Mouse (Mus musculus) limb, embryonic 14.5 days (tissue): Measurements from ENCODE around the gene Zbtb4. TPM values are rescaled to one million over a fixed set of nuclear protein-coding genes. Genes with fewer than 3 reads are reported as not detected.
A peak's percentile ranks its signal among the peaks of the same experiment; 100 is the strongest.

Source experiments
- ATAC-seq: fragments of 200-750 bp; cut with Nextera tagmentation; 2 replicates; pipeline ENCODE4 v1.8.0; 2017; ENCODE audit warnings: low read depth, moderate number of reproducible peaks, moderate TSS enrichment; ENCODE audit not compliant: low FRiP score
- DNase-seq: peaks from one replicate; pipeline ENCODE4 v3.0.0-alpha.2; 2015; ENCODE audit warnings: low spot score
- H3K27ac ChIP-seq: fragments of 300-500 bp; sonication (generic); replicated peaks from 2 replicates; pipeline ENCODE4 v1.5.1; 2014; ENCODE audit warnings: low read depth, mild to moderate bottlenecking, low read length, moderate library complexity, mixed read lengths
- H3K27me3 ChIP-seq: fragments of 300-500 bp; sonication (generic); 2 replicates; pipeline ENCODE4 v1.6.1; 2014; ENCODE audit warnings: low read length, mixed read lengths; ENCODE audit not compliant: control insufficient read depth, insufficient read depth
- H3K36me3 ChIP-seq: fragments of 300-500 bp; sonication (generic); 2 replicates; pipeline ENCODE4 v1.6.1; 2014; ENCODE audit warnings: mild to moderate bottlenecking, low read length, moderate library complexity, mixed read lengths; ENCODE audit not compliant: control insufficient read depth, insufficient read depth
- H3K4me1 ChIP-seq: fragments of 300-500 bp; sonication (generic); 2 replicates; pipeline ENCODE4 v1.6.1; 2014; ENCODE audit warnings: antibody characterized with exemption, low read length, mixed read lengths; ENCODE audit not compliant: control insufficient read depth, insufficient read depth
- H3K4me2 ChIP-seq: fragments of 300-500 bp; sonication (generic); replicated peaks from 2 replicates; pipeline ENCODE4 v1.6.1; 2014; ENCODE audit warnings: low read depth, mild to moderate bottlenecking, low read length, moderate library complexity; ENCODE audit not compliant: severe bottlenecking
- H3K4me3 ChIP-seq: fragments of 300-500 bp; sonication (generic); replicated peaks from 2 replicates; pipeline ENCODE4 v1.5.1; 2014; ENCODE audit warnings: low read length
- H3K9ac ChIP-seq: fragments of 300-500 bp; sonication (generic); 2 replicates; pipeline ENCODE4 v1.6.1; 2014; ENCODE audit warnings: mild to moderate bottlenecking, low read depth, low read length, moderate library complexity; ENCODE audit not compliant: severe bottlenecking
- H3K9me3 ChIP-seq: fragments of 300-500 bp; sonication (generic); 2 replicates; pipeline ENCODE4 v1.6.1; 2016; ENCODE audit warnings: low read length; ENCODE audit not compliant: control insufficient read depth
- POLR2A ChIP-seq: fragments of 200-500 bp; IDR thresholded peaks from 2 replicates; pipeline ENCODE4 v1.8.0; 2012; ENCODE audit warnings: inconsistent platforms, mild to moderate bottlenecking, moderate library complexity, borderline replicate concordance; ENCODE audit not compliant: insufficient read depth, insufficient read length; ENCODE audit errors: extremely low read depth
- WGBS: fragments of 180-500 bp; shearing (Covaris S2); extraction: QIAGEN DNeasy Blood & Tissue Kit; methylation state at CpG from one replicate; pipeline ENCODE4 v1.1.7; 2014; 5-methylcytosine and 5-hydroxymethylcytosine counted together
- polyA plus RNA-seq, 2 experiments: library from polyadenylated mRNA; depleted of rRNA in 1 of 2; stranded (reverse) in 1 of 2; unstranded in 1 of 2; fragments of >200 nt; fragmentation: Nextera tagmentation in 1 of 2; extraction: Ambion mirVana in 1 of 2; gene quantifications; 2 replicates each; pipeline versions ENCODE4 v1.2.1 to v1.2.3; 2012 to 2014

Gene Zbtb4
- polyA plus RNA-seq, 2 experiments: 4.1 to 12.8 TPM

GRCm38 (mm10) chr11:69800392-69801197 lies 34.9 kb downstream of the Zbtb4 start:
- TF ChIP-seq POLR2A: no peak
- peaks cover 56% of the 10 kb centered on the region for H3K4me1 ChIP-seq
- 1% methylated on average over 31 of the region's 36 CpGs for WGBS

DNA sequence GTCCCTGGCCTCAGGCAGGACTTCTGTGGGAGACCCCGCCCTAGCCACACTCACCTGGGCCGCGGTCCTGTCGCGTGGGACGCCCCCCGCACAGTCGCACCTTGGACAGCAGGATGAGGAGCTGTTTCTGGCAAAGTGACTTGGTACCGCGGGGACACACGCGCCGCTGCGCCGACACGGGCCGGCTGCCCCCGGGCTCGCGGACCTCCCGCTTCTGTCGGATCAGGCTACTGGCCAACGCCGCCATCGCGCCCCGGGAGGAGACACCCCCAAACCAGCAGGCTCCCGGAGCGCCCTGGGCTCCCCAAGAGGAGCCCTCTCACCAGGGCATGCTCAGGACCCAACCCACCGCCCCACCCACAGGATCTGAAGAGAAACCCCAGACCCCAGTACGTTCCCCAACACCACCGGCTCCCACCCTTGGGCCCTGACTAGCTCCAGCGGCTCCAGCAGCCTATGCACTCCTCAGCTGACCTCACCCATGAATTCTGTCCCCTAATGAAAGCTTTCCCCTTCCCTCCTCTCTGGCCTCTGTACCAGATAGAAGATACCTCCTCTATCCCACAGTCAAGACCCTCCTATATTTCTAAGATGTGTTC lies 35.8 kb downstream of the Zbtb4 start, which contains the start of gene Fgf11:
Gene Fgf11, minus strand, starts transcription at position 479 of the 599 bp plus-strand sequence.
- ATAC-seq (no peak), DNase-seq (no peak)
- peak within 1 kb of the TSS; percentile 74 for H3K27ac ChIP-seq
- WGBS: under 1% methylated on average over 33 of the region's 33 CpGs
- peak within 1 kb of the TSS; percentile 61 for H3K4me3 ChIP-seq
- no peak for TF ChIP-seq POLR2A
- H3K36me3 ChIP-seq: no peaks in the 10 kb centered on the region
- peak within 1 kb of the TSS; percentile 57 for H3K9ac ChIP-seq
- H3K4me2 ChIP-seq: peak within 1 kb of the TSS; percentile 94
- H3K9me3 ChIP-seq: no peaks in the 10 kb centered on the region
- peaks cover 53% of the 10 kb centered on the region for H3K4me1 ChIP-seq
- peaks cover 47% of the 10 kb centered on the region for H3K27me3 ChIP-seq

More at GRCm38 (mm10) chr11:69800392-69801197, 34.9 kb downstream of the Zbtb4 start:
- Histone ChIP-seq H3K9me3 (no peaks in the 10 kb centered on the region), H3K9ac (peak overlapping the region; percentile 57), H3K27me3 (peaks cover 39% of the 10 kb centered on the region), H3K27ac (peak overlapping the region; percentile 74), H3K36me3 (no peaks in the 10 kb centered on the region), H3K4me2 (peak overlapping the region; percentile 94), H3K4me3 (peak overlapping the region; percentile 61)
- ATAC-seq (peak; percentile 64), DNase-seq (peak; percentile 80)

GRCm38 (mm10) chr11:69802648-69803105 lies 37.0 kb downstream of the Zbtb4 start:
- no peak for TF ChIP-seq POLR2A
- peaks cover 53% of the 10 kb centered on the region for H3K4me1 ChIP-seq
- H3K27ac ChIP-seq: no peak overlapping the region
- no peaks in the 10 kb centered on the region for H3K9me3 ChIP-seq
- DNase-seq (peak; percentile 73), ATAC-seq (peak; percentile 37; the same call in 1 of the 2 replicates)
- H3K4me2 ChIP-seq: peak overlapping the region; percentile 94
- H3K9ac ChIP-seq: peak overlapping the region; percentile 56
- peaks cover 47% of the 10 kb centered on the region for H3K27me3 ChIP-seq
- H3K36me3 ChIP-seq: no peaks in the 10 kb centered on the region
- peak overlapping the region; percentile 61 for H3K4me3 ChIP-seq
- 1% methylated on average over 33 of the region's 33 CpGs for WGBS

- H3K4me3 ChIP-seq: peak overlapping the region; percentile 61
- H3K27me3 ChIP-seq: peaks cover 47% of the 10 kb centered on the region
- DNase-seq (no peak), ATAC-seq (0 out of 2 replicates have a peak, but pooled peaks have one; percentile 0)
- no peaks in the 10 kb centered on the region for H3K36me3 ChIP-seq
- no peak for TF ChIP-seq POLR2A
- no peak overlapping the region for H3K27ac ChIP-seq
- no peaks in the 10 kb centered on the region for H3K9me3 ChIP-seq
- H3K9ac ChIP-seq: peak overlapping the region; percentile 44
- under 1% methylated on average over 12 of the region's 12 CpGs for WGBS
- peak overlapping the region; percentile 94 for H3K4me2 ChIP-seq
- H3K4me1 ChIP-seq: peaks cover 53% of the 10 kb centered on the region
Observed at GRCm38 (mm10) chr11:69803328-69803727, 37.6 kb downstream of the Zbtb4 start.
